Mouse (Mus musculus) left cerebral cortex, adult 9 months (tissue): ENCODE measurements at regions not wholly inside any gene's neighbourhood (a gene's known extent, or its start where the extent isn't known, plus 50 kb on each side); places are given as distances from the start of the nearest gene placed in this dataset.
"Not testable (repeated sequence)": the region's sequence is repeated elsewhere in the genome, so short reads cannot be mapped to it uniquely, and the experiment has no call there.

Source experiments
- DNase-seq, 2 experiments: peaks; one replicate each; pipeline ENCODE4 v3.0.0; 2022; ENCODE audit warnings: low spot score in 2 of 2

DNA sequence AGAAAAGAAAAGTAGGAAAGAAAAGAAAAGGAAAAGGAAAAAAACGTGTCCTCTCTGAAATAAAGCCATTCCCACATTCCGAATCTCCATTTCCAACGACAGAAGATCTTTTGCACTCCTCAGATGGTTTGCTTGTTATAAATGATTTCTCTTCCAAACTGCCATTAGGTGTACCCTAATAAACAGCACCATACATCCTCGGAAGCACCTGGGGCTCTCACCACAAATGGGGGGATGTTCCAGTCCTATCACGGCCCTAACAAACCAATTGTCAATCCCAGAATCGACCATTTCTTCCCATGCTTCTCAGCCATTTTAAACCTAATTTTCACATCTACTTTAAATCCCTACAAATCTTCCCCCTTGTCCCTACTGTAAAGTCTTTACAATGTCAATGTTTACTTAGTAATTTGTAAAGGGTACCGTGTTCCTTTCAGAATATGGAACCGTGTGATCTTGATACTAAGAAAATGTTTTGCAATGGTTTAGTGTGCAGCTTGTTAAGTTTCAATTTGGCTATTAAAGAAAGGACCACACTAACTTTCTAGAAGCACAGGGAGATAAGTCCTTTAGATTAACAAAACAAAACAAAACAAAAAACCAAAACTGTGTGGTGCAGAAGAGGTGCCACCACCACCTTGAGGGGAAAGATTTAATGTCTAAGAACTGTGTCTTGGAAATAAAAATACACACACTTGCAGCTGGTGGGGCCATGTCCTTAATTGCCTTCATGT is 66.6 kb upstream of the Chd2 start:
- no peak for DNase-seq

DNA sequence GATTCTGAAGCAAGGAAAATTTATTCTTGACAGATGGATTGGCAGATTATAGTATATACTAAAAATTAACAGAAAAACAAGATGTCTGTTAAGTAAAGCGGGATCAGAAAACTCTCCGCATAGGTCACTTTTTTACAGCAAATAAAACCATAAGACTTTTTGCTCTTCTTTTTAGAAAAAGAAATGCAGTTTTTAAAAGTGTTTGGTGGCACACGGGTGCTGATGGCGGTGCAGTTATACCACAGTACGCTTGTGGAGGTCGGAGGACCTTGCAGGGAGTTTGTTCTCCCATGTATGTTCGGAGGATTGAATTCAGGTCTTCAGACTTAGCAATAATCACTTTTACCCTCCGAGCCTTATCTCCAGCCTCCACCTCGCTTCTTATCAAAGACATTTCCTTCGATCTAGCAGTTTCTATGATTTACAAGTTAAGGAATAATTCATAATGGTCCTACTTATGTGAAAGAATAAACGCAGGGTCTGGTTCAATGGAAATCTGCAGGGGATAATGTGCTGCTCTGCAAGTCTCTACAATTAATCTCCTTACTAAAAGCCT is 65.9 kb upstream of the Chd2 start:
- DNase-seq = no peak

DNA sequence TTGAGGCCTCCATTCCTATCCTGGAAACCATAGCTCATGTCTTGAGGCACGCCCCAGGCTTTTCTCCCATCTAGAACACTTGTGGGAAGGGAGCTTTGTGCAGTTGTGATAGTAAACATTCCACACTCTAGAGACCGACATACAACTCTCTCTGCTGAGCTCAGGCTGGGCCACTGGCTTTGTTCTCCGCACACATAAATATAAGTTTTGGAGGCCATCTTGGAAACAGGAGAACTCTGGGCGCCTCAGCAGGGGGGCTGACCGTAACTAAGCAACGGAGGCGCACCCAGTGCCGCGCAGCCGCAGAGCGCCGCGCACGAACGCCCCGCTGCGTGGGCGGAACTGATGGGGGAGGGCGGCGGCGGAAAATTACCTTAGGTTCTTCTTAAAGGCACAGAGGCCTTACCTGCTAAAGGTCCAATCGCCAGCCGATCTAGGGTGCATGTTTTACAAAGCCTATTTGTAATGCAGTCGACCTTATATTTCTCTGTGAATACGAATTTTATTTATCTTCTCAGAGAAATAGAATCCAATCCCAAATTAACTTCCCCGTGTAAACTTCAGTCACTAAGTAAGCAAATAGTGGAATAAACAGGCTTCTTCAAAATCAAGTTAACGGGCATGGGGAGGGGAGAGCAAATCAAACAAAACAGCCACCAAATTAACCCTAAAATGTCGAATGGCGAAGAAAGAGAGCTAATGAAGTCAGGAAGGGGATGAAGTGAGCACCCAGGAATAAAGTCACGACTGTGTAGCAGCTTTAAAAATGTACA is 65.2 kb upstream of the Chd2 start:
- DNase-seq = peak; percentile 89 to 95

DNA sequence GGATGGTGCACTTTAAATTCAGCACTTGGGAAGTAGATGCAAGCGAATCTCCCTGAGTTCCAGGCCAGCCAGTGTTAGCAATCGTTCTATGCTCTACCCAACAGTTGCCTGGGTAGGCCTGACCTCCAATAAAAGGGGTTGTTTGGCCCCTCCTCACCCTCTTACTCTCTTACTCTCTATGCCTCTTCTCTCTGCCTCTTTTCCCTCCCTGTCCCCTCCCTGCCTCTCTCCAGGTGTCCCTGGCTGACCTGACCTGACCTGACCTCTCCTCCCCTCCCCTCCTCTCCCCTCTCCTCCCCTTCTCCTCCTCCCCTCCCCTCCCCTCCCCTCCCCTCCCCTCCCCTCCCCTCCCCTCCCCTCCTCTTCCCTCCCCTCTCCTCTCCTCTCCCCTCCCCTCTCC is 63.0 kb upstream of the Chd2 start:
- DNase-seq = no peak

DNA sequence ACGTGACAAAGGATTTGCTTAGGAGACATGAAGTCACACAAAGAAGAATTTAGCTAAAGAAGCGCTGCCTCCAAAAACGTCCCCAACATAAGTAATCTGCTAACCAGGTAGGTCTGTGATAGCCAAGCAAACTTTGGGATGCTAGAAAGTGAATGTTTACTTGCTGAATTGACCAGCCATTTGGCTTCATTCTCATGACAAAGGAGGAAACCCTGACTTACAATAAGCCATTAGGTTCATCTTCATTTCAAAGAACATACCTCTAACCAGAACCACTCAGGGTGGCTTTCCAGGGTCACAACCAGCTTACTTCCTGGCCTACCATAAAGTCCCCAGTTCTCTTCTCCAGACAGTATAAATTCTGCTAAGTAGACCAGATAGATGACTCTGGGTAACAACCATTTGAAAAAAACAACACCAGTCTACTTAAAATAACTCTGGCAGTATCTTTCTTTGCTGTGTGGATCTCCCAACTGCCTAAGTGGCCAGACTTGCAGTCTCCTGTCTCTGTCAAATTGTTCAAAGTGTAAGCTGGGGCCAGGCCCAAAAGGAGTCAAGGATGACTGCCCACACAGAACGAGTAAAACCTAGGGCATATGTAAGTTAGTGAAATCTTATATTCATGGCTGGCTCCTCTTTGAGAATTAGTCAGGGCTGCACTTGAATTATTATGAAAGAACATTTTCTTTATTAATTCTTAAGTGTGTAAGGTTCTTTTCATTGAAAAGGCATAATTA is 61.4 kb upstream of the Chd2 start:
- no peak for DNase-seq

DNA sequence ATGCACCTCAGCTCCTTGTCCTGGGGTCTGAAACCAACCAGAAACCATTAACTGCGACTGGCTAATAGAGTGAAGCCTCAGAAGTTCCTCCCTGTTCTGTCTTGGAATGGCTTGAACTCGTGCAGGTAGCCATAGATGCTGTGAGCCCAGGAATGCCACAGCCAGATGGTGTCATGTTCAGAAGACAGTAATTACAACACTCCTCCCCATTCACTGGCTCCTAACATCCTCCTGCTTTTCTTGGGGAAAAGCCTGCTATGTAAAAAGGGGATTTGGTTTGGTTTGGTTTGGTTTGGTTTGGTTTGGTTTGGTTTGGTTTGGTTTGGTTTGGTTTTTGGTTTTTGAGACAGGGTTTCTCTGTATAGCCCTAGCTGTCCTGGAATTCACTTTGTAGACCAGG is 59.7 kb upstream of the Chd2 start:
- no peak for DNase-seq

DNA sequence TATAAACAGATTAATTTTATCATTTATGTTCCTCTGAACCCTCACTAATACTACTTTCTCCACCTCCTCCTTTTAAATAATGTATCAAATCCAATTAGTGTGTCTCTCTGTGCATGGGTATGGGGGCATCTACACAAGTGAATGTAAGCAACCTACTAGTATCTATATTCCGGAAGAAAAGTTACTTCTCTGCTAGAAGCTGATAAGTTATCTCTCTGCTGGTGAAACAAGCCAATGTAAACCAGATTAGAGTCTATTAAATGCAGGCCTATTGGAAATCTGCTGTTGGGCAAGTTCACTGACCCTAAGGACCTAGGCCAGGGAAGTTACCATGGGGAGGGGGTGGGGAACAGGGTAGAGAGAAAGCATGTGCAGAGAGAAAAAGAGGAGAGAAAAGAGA is 59.1 kb upstream of the Chd2 start:
- no peak for DNase-seq

DNA sequence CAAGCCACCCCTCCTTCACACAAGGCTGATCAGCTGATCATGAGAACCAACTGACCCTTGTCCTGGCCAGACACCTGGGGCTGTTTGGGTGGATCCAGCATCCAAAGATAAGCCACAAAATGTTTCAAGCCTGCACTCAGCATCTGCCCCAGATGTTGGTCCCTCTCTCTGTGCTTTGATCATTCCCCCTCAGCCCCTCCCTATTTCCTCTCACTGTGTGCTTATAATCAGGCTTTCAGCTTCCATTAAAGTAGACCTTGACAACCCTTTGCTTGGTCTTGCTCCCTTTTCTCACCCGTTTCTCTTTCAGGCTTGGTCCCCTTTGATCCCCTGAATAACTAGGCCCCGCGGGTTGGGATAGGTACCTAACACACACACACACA is 58.4 kb upstream of the Chd2 start:
- not testable (repeated sequence) for DNase-seq

DNA sequence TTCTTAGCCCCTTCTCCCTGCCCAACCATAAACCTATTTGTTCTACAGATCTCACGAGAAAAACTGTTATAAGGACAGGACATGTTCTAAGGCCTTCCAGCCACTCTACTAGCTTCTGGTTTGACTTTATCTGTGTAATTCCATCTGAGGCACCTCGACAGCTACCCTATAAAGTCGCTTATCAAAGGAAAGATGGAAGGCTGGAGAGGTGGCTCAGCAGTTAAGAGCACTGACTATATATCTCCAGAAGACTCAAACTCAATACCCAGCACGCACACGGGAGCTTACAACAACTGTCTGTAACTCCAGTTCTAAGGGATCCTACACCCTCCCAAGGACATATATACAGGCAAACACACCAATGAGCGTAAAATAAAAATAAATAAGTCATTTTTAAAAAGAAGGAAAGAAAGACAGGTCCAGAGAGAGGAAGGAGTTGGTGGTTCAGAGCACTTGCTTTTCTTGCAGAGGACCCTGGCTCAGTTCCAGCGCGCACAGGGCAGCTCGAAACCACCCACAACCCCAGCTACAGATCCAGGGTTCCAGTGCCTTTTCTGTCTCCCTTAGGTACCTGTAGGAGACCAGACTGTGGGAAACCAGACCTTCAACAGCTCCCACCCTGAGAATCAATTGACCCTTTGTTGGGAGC is 57.8 kb upstream of the Chd2 start:
- DNase-seq = no peak

DNA sequence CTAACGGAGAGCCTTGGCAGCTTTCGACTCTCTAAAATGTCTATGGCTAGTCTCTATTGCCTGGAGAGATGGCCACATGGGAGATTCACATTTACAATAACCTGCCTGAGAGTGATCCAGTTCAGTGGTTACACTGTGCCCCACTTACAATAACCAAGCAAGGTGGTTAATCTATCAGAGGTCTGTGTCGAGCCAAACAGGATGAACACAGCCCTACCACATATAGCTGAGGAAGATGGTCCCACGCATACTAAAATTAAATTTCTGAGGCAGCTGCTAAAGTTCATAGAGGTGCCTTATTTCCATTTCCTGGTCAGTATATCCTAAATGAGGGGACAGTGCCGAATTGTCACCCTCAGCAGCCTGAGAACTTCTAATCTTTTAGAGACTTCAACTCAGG is 56.3 kb upstream of the Chd2 start:
- DNase-seq = no peak

DNA sequence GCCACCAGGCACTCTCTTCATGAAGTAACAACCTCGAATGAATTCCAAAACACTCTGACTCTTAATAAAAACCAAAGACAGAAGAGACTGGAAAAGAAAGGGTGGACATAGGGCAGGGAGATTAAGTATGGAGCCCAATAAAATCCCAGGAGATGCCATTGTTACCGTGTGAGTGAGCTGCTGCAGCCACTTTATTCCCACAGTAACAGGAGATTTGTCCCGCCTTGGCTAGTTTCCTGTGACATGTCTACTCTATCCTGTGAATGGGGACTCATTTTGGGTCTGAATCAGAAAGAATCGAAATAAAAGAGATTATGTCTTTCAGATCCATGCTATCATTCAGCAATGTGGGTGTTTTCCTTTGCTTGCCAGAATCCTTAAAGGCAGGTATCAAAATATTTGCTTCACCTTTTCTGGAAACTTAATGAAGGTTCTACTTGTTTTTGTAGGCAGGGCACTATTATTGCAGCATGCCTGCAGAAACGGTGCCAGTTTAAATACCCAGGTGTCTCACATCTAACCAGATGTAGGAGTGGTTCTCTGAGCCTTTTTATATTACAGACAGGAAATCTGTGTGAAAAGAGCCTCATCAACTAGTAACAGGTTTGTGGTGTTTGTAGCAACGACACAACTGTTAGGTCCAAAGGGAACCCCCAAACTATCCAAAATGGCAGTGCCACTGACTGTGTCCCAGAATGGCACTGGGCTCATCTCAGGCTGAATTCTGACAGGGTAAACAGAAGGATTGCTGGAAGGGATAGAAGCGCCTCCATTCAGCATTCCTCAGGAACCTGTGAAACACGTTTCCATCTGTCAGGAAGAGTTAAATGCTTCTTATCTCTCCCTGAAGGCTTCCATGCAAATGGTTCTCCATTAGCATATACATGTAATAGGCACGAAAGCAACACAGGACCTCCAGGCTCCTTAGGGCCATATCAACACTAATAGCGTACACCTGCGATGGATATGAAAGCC is 55.5 kb upstream of the Chd2 start:
- DNase-seq = no peak

DNA sequence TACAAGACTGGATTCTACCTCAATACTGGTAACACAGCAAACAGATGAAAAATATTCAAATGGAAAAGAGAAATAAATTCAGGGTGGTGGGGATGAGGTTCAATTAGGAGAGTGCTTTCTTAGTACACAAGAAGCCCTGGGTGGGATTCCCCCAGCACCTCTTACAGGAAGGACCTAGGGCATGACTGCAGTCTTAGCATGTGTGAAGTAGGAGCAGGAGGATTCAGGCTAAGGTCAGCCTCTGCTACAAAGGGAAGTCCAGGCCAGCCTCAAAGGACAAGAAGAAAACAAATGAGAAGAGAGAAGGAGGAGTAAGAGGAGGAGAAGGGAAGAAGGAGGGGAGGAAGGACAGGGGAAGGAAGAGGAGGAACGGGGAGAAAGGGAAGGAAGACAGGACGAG is 54.8 kb upstream of the Chd2 start:
- DNase-seq = no peak

DNA sequence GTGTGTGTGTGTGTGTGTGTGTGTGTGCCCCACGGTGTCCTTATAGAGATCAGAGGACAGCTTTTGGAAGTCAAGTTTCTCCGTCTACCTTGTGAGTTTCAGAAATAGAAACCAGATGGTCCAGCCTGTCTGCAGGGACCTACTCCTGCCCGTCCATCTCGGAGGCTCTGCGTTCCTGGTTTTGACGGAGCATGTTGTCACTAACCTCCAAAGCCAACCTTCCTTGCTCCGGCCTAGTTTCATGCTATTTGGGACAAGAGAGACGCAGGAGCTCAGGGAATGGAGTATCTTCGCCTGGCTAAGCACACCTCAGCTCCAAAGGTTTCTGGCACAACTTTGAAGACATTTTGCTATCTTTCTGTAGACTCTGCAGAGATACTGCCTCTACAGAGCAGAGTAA is 54.2 kb upstream of the Chd2 start:
- no peak for DNase-seq

DNA sequence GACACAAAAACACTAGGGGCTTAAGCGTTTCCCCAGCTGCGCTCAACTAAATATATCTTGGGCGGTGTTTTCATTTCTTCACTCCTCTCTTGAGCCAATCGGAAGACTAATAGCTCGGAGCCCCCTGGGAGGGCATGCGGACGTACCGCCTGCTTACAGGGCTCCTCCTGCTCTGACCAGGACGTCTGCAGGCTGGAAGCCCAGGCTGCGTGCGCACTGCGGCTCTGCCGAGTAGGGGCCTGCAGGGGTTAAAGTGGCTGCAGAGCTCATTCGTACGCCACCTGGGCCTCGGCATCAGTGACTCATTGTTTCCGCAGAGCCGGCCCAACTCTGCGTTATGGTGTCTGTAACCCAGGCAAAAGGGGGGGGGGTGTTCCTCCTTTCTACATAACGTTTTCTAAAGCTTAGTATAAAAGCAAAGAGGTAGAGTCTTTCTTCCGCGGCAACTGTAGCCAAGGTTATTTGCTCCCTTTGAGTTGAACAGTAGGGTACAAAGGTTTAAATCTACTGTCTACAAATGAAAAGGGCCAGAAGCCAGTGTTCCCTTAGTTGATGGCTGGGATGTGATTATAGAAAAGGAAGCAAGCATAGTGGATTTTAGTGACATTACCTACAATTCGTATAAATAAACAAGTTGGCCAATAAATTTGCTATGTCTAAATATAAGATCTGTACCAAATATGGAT is 53.7 kb upstream of the Chd2 start:
- peak; percentile 78 to 80 for DNase-seq

DNA sequence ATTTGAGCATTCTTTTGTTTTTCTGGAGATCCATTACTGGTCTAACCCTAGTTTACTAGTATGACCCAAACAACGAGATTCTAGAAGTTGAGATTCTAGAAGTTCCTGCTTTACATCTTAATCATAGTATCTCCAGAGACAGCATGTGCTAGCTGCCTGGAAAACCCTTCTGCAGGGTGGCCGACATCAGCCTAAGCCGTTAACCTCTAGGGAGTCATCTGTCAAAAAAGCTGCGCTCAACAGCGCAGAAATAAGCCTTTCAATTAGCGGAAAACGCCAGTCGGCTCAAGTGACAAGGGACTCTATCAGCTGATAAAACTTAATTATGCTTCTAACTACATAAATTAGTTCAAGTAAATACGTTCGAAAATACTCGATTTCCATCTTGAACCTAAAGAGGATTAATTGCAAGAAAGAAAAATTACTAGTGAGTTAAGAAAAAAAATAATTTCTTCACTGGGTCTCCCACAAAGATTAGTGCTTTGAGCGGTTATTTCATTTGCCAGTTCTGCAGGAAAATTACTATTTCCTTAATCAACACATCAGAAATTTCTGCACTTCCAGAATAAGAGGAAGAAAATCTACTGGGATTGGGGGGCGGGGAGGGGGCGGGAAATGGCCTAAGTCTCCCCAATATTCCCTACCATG is 53.0 kb upstream of the Chd2 start:
- DNase-seq = no peak

DNA sequence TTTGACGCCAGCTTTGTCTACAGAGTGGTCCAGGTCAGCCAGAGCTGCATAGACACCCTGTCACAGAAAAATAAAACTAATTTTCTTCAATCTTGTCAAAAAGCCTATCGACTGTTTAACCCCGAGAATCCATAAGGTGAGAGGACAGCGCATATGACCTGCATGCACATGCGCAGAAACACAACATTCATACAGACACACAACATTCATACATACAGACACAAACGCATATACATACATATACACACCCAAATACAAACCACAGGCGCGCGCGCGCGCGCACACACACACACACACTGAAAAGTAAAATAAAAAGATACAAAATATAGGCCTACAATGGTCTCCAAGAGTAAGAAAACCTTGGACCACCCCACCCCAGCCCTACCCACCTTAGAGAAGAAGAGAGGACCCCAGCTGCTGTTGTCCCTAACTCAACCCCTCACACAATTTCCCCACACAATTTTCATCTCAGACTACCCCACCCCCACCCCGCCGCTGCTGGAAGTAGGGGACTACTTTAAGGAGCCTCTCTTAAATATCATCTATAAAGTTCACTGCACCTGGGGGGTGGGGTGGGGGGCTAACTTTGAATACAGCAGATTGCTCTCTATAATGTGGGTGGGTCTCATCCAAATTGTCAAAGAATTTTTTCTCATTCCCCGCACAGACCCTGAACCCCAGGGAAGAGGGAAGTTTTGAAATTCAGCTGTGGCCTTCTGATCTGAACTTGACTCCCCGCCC is 52.2 kb upstream of the Chd2 start:
- no peak for DNase-seq

DNA sequence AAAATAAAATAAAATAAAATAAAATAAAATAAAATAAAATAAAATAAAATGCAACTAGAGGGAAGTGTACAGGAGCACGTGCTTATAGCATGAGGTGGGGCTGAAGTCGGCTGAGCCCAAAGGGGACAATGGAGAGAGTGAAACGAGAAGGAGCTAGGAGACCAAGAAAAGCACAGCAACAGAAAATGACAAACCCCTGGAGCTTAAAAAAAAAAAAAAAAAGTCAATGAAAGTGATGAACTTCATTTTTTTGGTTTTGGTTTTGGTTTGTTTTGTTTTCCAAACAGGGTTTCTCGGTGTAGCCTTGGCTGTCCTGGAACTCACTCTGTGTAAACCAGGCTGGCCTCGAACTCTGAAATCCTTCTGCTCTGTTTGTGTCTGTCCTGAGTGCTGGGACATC is 51.2 kb upstream of the Chd2 start:
- no peak for DNase-seq
